Mouse (Mus musculus) testis, adult 2 months (tissue): ENCODE results near the gene Gm20388.

Source experiments
- CTCF ChIP-seq: fragments of 200-500 bp; IDR thresholded peaks from 2 replicates; pipeline ENCODE4 v1.5.1; 2012; ENCODE audit warnings: low read depth, mild to moderate bottlenecking, inconsistent platforms, low read length, moderate library complexity; ENCODE audit not compliant: control insufficient read depth, insufficient read depth, insufficient replicate concordance
- POLR2A ChIP-seq: fragments of 200-500 bp; IDR thresholded peaks from 2 replicates; pipeline ENCODE4 v1.6.1; 2012; ENCODE audit warnings: low read depth, mild to moderate bottlenecking, inconsistent platforms, low read length, moderate library complexity; ENCODE audit not compliant: control insufficient read depth

GRCm38 (mm10) chr8:120067936-120068668 is 157.5 kb downstream of the Gm20388 start:
- no peak for TF ChIP-seq CTCF
- no peak for TF ChIP-seq POLR2A
